Mouse (Mus musculus) megakaryocyte progenitor cell, adult 5-6 weeks (primary cell): ENCODE measurements at regions not wholly inside any gene's neighbourhood (a gene's known extent, or its start where the extent isn't known, plus 50 kb on each side); places are given as distances from the start of the nearest gene placed in this dataset.

Experiments used
- ATAC-seq: replicated peaks from 2 replicates; pipeline ENCODE4 v1.8.0; 2016; ENCODE audit warnings: mild to moderate bottlenecking, moderate TSS enrichment, inconsistent platforms; ENCODE audit not compliant: poor library complexity

GRCm38 (mm10) chr2:129883417-129883816 is 83.1 kb downstream of the Stk35 start:
- 0 out of 2 replicates have a peak, but pooled peaks have one; percentile 14 for ATAC-seq

GRCm38 (mm10) chr2:129884316-129884715 is 84.0 kb downstream of the Stk35 start:
- ATAC-seq = no peak

GRCm38 (mm10) chr2:129885536-129885935 is 85.2 kb downstream of the Stk35 start:
- no peak for ATAC-seq

- peak; percentile 81 for ATAC-seq
Observed at GRCm38 (mm10) chr2:129893231-129893630, 92.9 kb downstream of the Stk35 start.

GRCm38 (mm10) chr2:129893832-129894231 is 93.5 kb downstream of the Stk35 start:
- ATAC-seq = no peak

GRCm38 (mm10) chr2:129894906-129895305 is 94.6 kb downstream of the Stk35 start:
- ATAC-seq = no peak

GRCm38 (mm10) chr2:129895369-129895768 is 95.1 kb downstream of the Stk35 start:
- ATAC-seq = peak; percentile 49

- no peak for ATAC-seq
Observed at GRCm38 (mm10) chr2:129896696-129897095, 96.4 kb downstream of the Stk35 start.

GRCm38 (mm10) chr2:129903383-129904135 is 103.2 kb downstream of the Stk35 start:
- peak; percentile 82 for ATAC-seq

- peak; percentile 62 for ATAC-seq
Observed at GRCm38 (mm10) chr2:129904753-129905152, 104.4 kb downstream of the Stk35 start.

GRCm38 (mm10) chr2:129908701-129909425 is 103.3 kb upstream of the Tgm3 start:
- ATAC-seq = no peak

GRCm38 (mm10) chr2:129911203-129911921 is 100.8 kb upstream of the Tgm3 start:
- ATAC-seq = no peak

- ATAC-seq = no peak
Observed at GRCm38 (mm10) chr2:129912556-129912955, 99.6 kb upstream of the Tgm3 start.

- no peak for ATAC-seq
Observed at GRCm38 (mm10) chr2:129914261-129914660, 97.9 kb upstream of the Tgm3 start.

GRCm38 (mm10) chr2:129916411-129916810 is 95.7 kb upstream of the Tgm3 start:
- no peak for ATAC-seq

GRCm38 (mm10) chr2:129918141-129918790 is 93.9 kb upstream of the Tgm3 start:
- ATAC-seq = no peak

GRCm38 (mm10) chr2:129919551-129919950 is 92.6 kb upstream of the Tgm3 start:
- no peak for ATAC-seq

GRCm38 (mm10) chr2:129927218-129927617 is 84.9 kb upstream of the Tgm3 start:
- ATAC-seq = no peak

GRCm38 (mm10) chr2:129933578-129933977 is 78.6 kb upstream of the Tgm3 start:
- no peak for ATAC-seq

GRCm38 (mm10) chr2:129942824-129943223 is 69.3 kb upstream of the Tgm3 start:
- peak; percentile 84 for ATAC-seq
